Mouse (Mus musculus) bone marrow, adult 2 months (tissue): ENCODE measurements at regions not wholly inside any gene's neighbourhood (a gene's known extent, or its start where the extent isn't known, plus 50 kb on each side); places are given as distances from the start of the nearest gene placed in this dataset.

Source experiments
- H3K27ac ChIP-seq: fragments of 200-500 bp; 2 replicates; pipeline ENCODE4 v1.5.1; 2012; ENCODE audit warnings: low read depth, mild to moderate bottlenecking, control low read depth, inconsistent platforms, low read length; ENCODE audit not compliant: control insufficient read depth, poor library complexity, insufficient read depth
- H3K4me1 ChIP-seq: fragments of 200-500 bp; 2 replicates; pipeline ENCODE4 v1.6.1; 2011; ENCODE audit warnings: low read length; ENCODE audit not compliant: control insufficient read depth, insufficient read depth
- H3K4me3 ChIP-seq: fragments of 200-500 bp; replicated peaks from 2 replicates; pipeline ENCODE3; 2011; ENCODE audit warnings: mild to moderate bottlenecking, low read depth, low read length, control low read depth; ENCODE audit not compliant: control insufficient read depth
- CTCF ChIP-seq: fragments of 200-500 bp; IDR thresholded peaks from 2 replicates; pipeline ENCODE4 v1.5.1; 2011; ENCODE audit warnings: low read length, control low read depth; ENCODE audit not compliant: control insufficient read depth, insufficient read depth
- POLR2A ChIP-seq: fragments of 200-500 bp; IDR thresholded peaks from 2 replicates; pipeline ENCODE4 v1.6.1; 2011; ENCODE audit warnings: low read depth, mild to moderate bottlenecking, control low read depth, low read length, borderline replicate concordance; ENCODE audit not compliant: control insufficient read depth
- WGBS: fragments of 180-500 bp; shearing (Covaris S2); methylation state at CpG from one replicate; pipeline ENCODE4 v1.1.7; 2018; 5-methylcytosine and 5-hydroxymethylcytosine counted together

DNA sequence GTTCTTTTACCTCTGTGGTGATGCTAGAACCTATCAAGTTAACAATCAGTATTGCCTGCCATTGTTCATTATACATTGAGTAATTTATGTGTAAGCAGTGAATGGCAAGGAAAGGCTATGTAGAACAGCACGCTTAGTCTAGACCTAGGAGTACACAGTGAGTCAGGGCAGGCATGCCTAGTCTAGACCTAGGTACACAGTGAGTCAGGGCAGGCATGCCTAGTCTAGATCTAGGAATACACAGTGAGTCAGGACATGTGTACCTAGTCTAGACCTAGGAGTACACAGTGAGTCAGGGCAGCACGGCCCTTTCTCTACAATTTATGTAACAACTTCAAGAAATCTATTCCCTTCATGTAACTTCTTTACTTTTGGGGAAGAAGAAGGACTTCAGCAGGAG is 347.2 kb downstream of the Tmem232 start:
- H3K4me3 ChIP-seq = no peak overlapping the region
- TF ChIP-seq POLR2A = no peak
- TF ChIP-seq CTCF = no peak
- H3K4me1 ChIP-seq = no peaks in the 10 kb centered on the region
- WGBS = 72% methylated on average over 2 of the region's 2 CpGs
- H3K27ac ChIP-seq = no peak overlapping the region

DNA sequence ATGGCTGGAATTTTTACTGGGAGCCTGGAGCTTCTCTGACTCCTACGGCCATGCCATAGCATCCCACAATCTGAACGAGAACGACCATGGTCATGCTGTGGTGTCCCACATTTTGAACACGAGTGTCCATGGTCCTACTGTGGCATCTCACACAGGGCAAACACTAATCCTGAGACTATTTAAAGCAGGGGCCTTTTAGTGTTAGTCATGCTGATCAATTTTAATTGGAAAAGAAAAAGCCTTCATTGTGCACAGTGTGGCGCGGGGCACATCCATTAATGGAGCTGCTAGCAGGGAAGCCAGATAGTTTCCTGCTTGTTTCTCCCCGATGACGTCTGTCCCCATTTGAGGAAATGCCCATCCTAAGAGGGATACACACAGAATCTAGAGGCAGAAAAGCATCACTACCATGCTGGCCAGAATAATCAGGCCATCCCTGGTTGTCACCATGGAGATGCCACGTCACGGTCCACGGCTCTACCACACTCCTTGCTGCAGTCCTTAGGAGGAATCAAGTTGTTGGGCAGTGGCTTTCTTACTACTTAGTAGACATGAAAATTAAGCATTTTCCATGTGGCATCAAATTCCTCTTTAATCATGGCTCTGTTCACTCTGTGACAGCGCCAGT is 348.0 kb downstream of the Tmem232 start:
- no peaks in the 10 kb centered on the region for H3K4me1 ChIP-seq
- 85% methylated on average over 12 of the region's 12 CpGs for WGBS
- no peak overlapping the region for H3K4me3 ChIP-seq
- H3K27ac ChIP-seq = no peak overlapping the region
- TF ChIP-seq CTCF (no peak), POLR2A (no peak)

DNA sequence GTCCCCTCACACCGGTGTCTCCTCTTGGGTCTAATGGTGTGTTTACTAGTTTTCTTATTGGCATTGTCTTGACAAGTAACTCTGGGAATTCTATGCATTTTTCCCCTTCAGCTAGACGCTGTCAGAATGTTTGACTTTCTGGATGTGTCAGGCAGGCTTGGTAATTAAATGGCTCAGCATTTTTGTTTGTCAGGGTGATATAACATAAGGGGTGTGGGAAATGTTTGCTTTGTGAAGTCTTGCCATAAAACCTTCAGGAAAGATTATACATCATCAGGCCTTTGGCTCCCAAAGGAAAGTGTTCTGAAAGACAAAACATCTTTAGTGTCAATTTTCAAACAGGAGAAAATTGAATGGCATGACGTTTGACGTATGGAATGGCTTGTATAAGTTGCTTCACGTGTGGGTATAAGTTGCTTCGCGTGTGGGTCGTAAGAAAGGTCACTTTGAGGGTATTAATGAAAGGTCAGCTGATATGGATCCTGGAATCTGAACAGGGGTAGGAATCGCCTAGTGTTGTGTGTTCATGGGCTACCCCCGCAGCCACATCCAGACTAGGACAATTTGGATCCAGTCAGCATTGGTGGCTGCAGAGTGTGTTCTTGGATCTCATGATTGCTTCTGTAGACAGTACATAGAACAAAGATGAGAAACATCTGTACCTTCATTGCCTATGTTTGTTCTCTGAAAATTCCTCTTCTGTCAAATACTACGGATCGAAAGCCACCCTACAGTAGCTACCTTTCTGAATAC is 349.6 kb downstream of the Tmem232 start:
- no peak overlapping the region for H3K4me3 ChIP-seq
- no peak overlapping the region for H3K27ac ChIP-seq
- 82% methylated on average over 12 of the region's 12 CpGs for WGBS
- no peaks in the 10 kb centered on the region for H3K4me1 ChIP-seq
- TF ChIP-seq CTCF = no peak
- TF ChIP-seq POLR2A = no peak

DNA sequence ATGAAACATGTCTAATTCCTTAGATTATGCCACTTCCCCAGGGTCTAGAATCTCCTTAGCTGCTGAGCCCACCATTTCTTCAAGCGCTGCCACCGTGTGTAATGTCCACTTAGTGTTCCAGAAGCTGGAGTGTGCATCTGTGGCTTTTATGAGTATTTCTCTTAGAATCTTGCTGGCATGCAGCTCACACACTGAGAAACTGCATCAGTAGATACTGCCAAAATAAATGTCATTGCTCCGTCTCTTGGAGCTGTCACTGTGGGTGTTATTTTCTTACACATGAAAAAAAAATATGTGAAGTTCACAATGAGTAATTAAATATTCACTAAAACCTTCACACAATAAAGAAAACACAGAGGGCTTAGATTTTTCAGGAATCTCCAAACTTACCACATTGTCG is 345.3 kb upstream of the 4930583I09Rik start:
- Histone ChIP-seq H3K4me1 (no peaks in the 10 kb centered on the region), H3K4me3 (no peak overlapping the region), H3K27ac (no peak overlapping the region)
- no peak for TF ChIP-seq POLR2A
- WGBS = 80% methylated on average over 4 of the region's 4 CpGs

DNA sequence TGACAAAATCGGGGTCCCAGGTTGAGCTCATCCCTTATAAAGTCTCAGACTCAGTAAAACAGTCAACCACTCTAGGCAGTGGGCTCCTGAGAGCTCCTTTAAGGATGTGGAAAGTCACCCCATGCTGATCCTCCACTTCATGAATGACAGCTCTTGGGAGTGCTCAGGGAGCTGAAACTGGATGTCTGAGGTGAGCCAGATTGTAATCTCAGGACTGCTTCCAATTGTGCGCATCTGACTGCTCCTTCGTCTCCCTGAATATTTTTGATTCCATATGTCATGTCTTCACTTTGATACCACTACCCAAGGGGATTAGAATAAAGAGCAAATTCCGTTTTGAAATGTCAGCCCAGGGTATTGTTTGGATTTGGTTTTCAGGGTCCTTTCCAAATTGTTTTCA is 339.9 kb upstream of the 4930583I09Rik start:
- H3K27ac ChIP-seq = no peak overlapping the region
- 66% methylated on average over 4 of the region's 4 CpGs for WGBS
- H3K4me3 ChIP-seq = no peak overlapping the region
- TF ChIP-seq CTCF (no peak), POLR2A (no peak)
- H3K4me1 ChIP-seq = no peaks in the 10 kb centered on the region

DNA sequence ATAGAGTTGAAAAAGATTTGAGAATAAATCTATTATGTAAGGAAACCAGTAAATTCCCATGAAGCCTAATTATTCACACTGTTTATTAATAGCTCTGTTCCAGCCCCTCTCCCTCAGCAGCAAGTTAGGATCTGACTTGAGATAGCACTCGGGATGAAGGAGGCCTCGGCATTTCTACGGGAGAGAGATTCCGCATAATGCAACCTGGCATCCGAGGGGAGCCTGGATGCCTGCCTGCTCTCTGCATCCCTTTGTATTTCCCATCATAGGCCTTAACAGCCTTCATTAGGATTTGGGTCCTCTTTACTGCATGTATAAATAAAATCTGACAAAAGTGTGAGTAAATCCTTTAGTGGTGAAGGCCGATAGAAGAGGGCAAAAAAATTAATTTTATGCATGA is 338.2 kb upstream of the 4930583I09Rik start:
- H3K27ac ChIP-seq = no peak overlapping the region
- TF ChIP-seq CTCF = no peak
- TF ChIP-seq POLR2A = no peak
- H3K4me1 ChIP-seq = no peaks in the 10 kb centered on the region
- H3K4me3 ChIP-seq = no peak overlapping the region
- 89% methylated on average over 6 of the region's 6 CpGs for WGBS

DNA sequence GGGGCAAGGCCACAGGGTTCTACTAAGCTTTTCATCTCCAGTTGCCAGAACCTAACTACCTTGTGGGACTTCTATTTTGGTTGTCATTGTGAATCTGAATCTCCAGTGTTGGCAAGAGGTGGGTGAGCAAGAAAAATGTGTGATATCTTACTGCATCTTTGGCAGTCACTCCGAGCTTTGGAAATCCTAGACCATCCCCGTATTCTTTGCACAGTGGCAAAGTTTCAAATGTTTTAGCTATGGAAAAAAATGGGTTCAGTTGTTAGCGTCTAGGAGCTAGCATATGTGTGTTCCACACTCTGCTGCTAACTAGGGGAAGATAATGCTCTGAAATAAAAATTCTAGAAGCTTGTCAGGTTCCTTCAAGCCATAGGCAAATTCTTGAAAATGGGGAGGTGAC is 337.4 kb upstream of the 4930583I09Rik start:
- TF ChIP-seq CTCF (no peak), POLR2A (no peak)
- WGBS = 77% methylated on average over 3 of the region's 3 CpGs

DNA sequence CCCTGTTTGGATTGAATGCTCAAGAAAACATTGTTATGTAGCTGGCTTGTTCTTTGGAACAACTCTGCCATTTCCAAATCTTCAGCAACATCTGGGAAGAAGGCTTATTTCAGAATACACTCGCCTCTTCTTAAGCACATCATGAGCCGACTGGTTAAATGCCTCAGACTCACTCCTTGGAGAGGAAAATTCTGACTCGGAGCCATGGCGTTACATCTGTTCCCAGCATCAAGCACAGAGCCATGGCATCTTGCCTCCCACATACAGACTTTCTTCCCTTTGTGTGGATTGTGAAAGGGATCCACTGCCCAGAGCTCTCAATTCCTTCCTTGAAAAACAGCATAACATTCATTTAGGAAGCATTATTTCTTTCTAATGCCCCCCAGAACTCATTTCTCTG is 334.8 kb upstream of the 4930583I09Rik start:
- WGBS = 77% methylated on average over 4 of the region's 4 CpGs
- H3K27ac ChIP-seq = no peak overlapping the region
- no peak overlapping the region for H3K4me3 ChIP-seq
- no peaks in the 10 kb centered on the region for H3K4me1 ChIP-seq
- TF ChIP-seq CTCF = no peak
- TF ChIP-seq POLR2A = no peak

More for the DNA sequence above, 337.4 kb upstream of the 4930583I09Rik start:
- Histone ChIP-seq H3K4me1 (no peaks in the 10 kb centered on the region), H3K27ac (no peak overlapping the region), H3K4me3 (no peak overlapping the region)
